Mouse (Mus musculus) T-helper 2 cell (primary cell): Measurements from ENCODE around the gene Slc6a18.

Experiments used
- in situ Hi-C: fragments of 300-600 bp; cut with MboI, MseI; formaldehyde crosslinking; loops from one replicate; pipeline ENCODE4 v1.15.1; 2025; ENCODE audit warnings: high pct_unique_total_duplicates

The Slc6a18 gene

GRCm38 (mm10) chr13:73687601-73688000 lies 9.8 kb upstream of the Slc6a18 start:
- in situ Hi-C loops = no loop called here

GRCm38 (mm10) chr13:73685502-73685901 lies 7.7 kb upstream of the Slc6a18 start:
- in situ Hi-C loops = no loop called here

GRCm38 (mm10) chr13:73684412-73684811 lies 6.6 kb upstream of the Slc6a18 start:
- in situ Hi-C loops = no loop called here

- in situ Hi-C loops = no loop called here
Observed at GRCm38 (mm10) chr13:73683682-73684081, 5.9 kb upstream of the Slc6a18 start.

GRCm38 (mm10) chr13:73682226-73682625 lies 4.4 kb upstream of the Slc6a18 start:
- in situ Hi-C loops = no loop called here

GRCm38 (mm10) chr13:73680394-73680793 lies 2.6 kb upstream of the Slc6a18 start:
- in situ Hi-C loops = no loop called here

GRCm38 (mm10) chr13:73679311-73679710 lies 1.5 kb upstream of the Slc6a18 start:
- in situ Hi-C loops = no loop called here

- in situ Hi-C loops = no loop called here
Observed at GRCm38 (mm10) chr13:73675161-73675560, 2.7 kb downstream of the Slc6a18 start.

- in situ Hi-C loops = no loop called here
Observed at GRCm38 (mm10) chr13:73660163-73660695, 17.6 kb downstream of the Slc6a18 start.

- in situ Hi-C loops = no loop called here
Observed at GRCm38 (mm10) chr13:73658953-73659352, 18.9 kb downstream of the Slc6a18 start.

GRCm38 (mm10) chr13:73654976-73655375 lies 22.8 kb downstream of the Slc6a18 start:
- in situ Hi-C loops = no loop called here

- in situ Hi-C loops = no loop called here
Observed at GRCm38 (mm10) chr13:73653266-73653665, 24.6 kb downstream of the Slc6a18 start.

- in situ Hi-C loops = loop anchor here (5.0 kb wide), 1 partner anchor 51 kb away; no protein-coding TSS in a partner anchor
Observed at GRCm38 (mm10) chr13:73646397-73647087, 31.3 kb downstream of the Slc6a18 start.

GRCm38 (mm10) chr13:73641296-73641695 lies 36.5 kb downstream of the Slc6a18 start:
- in situ Hi-C loops = no loop called here

- in situ Hi-C loops = no loop called here
Observed at GRCm38 (mm10) chr13:73637826-73638225, 40.0 kb downstream of the Slc6a18 start.

GRCm38 (mm10) chr13:73631837-73632236 lies 46.0 kb downstream of the Slc6a18 start:
- in situ Hi-C loops = no loop called here

- in situ Hi-C loops = no loop called here
Observed at GRCm38 (mm10) chr13:73628586-73629113, 49.2 kb downstream of the Slc6a18 start.

GRCm38 (mm10) chr13:73626745-73627549 lies 50.9 kb downstream of the Slc6a18 start, which contains the start of gene Tert:
TSS of gene Tert (plus strand) at chr13:73626911.
- in situ Hi-C loops = no loop called here

- in situ Hi-C loops = no loop called here
Observed at GRCm38 (mm10) chr13:73626410-73626744, 51.4 kb downstream of the Slc6a18 start.

- in situ Hi-C loops = loop anchor here (5.0 kb wide), 1 partner anchor 103 kb away; no protein-coding TSS in a partner anchor
Observed at GRCm38 (mm10) chr13:73620637-73621036, 57.2 kb downstream of the Slc6a18 start.

- in situ Hi-C loops = no loop called here
Observed at GRCm38 (mm10) chr13:73618406-73618805, 59.4 kb downstream of the Slc6a18 start.
